Mouse (Mus musculus) ovary, adult 18-20 months (tissue): Measurements from ENCODE around the gene Ppp4r3a.

Source experiments
- DNase-seq: peaks from one replicate; pipeline ENCODE4 v3.0.0; 2022; ENCODE audit warnings: low spot score, mixed read lengths

The Ppp4r3a gene

GRCm38 (mm10) chr12:101013078-101013665 is 70.3 kb downstream of the Ppp4r3a start:
- DNase-seq = no peak

- peak; percentile 28 for DNase-seq
Observed at GRCm38 (mm10) chr12:101012197-101013077, 71.1 kb downstream of the Ppp4r3a start.

- DNase-seq = no peak
Observed at GRCm38 (mm10) chr12:101011017-101011416, 72.5 kb downstream of the Ppp4r3a start.

GRCm38 (mm10) chr12:101010148-101010920 is 73.2 kb downstream of the Ppp4r3a start:
- no peak for DNase-seq

- no peak for DNase-seq
Observed at GRCm38 (mm10) chr12:101009225-101009624, 74.3 kb downstream of the Ppp4r3a start.

GRCm38 (mm10) chr12:101008648-101009047 is 74.9 kb downstream of the Ppp4r3a start:
- DNase-seq = no peak

- no peak for DNase-seq
Observed at GRCm38 (mm10) chr12:101007968-101008481, 75.5 kb downstream of the Ppp4r3a start.

GRCm38 (mm10) chr12:101007427-101007826 is 76.1 kb downstream of the Ppp4r3a start:
- DNase-seq = no peak

GRCm38 (mm10) chr12:101005665-101006420 is 77.7 kb downstream of the Ppp4r3a start:
- DNase-seq = no peak

- no peak for DNase-seq
Observed at GRCm38 (mm10) chr12:101004982-101005381, 78.5 kb downstream of the Ppp4r3a start.

GRCm38 (mm10) chr12:101002801-101003513 is 80.5 kb downstream of the Ppp4r3a start:
- DNase-seq = no peak

- DNase-seq = no peak
Observed at GRCm38 (mm10) chr12:100999061-100999954, 84.2 kb downstream of the Ppp4r3a start.

GRCm38 (mm10) chr12:100998564-100998962 is 84.9 kb downstream of the Ppp4r3a start:
- DNase-seq = no peak

GRCm38 (mm10) chr12:100997830-100998563 is 85.5 kb downstream of the Ppp4r3a start:
- DNase-seq = no peak

- no peak for DNase-seq
Observed at GRCm38 (mm10) chr12:100996378-100996898, 87.1 kb downstream of the Ppp4r3a start.

GRCm38 (mm10) chr12:100995607-100996377 is 87.7 kb downstream of the Ppp4r3a start:
- no peak for DNase-seq

- no peak for DNase-seq
Observed at GRCm38 (mm10) chr12:100994140-100995015, 89.1 kb downstream of the Ppp4r3a start.
